Mouse (Mus musculus) cortical plate, adult 2 months (tissue): ENCODE results near the gene Ccl8. TPM values are rescaled to one million over a fixed set of nuclear protein-coding genes. Genes with fewer than 3 reads are reported as not detected.

Source experiments
- H3K27ac ChIP-seq: fragments of 200-500 bp; 2 replicates; pipeline ENCODE4 v1.5.1; 2012; ENCODE audit warnings: low read length, control low read depth, inconsistent platforms; ENCODE audit not compliant: insufficient read depth
- H3K4me1 ChIP-seq: fragments of 200-500 bp; 2 replicates; pipeline ENCODE4 v1.6.1; 2011; ENCODE audit warnings: low read length; ENCODE audit not compliant: control insufficient read depth, insufficient read depth
- H3K4me3 ChIP-seq: fragments of 200-500 bp; 2 replicates; pipeline ENCODE4 v1.5.1; 2011; ENCODE audit warnings: mild to moderate bottlenecking, low read length, control low read depth; ENCODE audit not compliant: insufficient read depth
- CTCF ChIP-seq: fragments of 200-500 bp; IDR thresholded peaks from 2 replicates; pipeline ENCODE4 v1.5.1; 2011; ENCODE audit warnings: mild to moderate bottlenecking, control low read depth, low read length; ENCODE audit not compliant: insufficient read depth; ENCODE audit errors: extremely low read depth
- POLR2A ChIP-seq: fragments of 200-500 bp; IDR thresholded peaks from 2 replicates; pipeline ENCODE4 v1.6.1; 2011; ENCODE audit warnings: mild to moderate bottlenecking, low read length, control low read depth; ENCODE audit not compliant: insufficient read depth; ENCODE audit errors: extremely low read depth
- polyA plus RNA-seq: library from polyadenylated mRNA; depleted of rRNA; stranded (reverse); fragments of >200 nt; gene quantifications from 2 replicates; pipeline ENCODE4 v1.2.3, GENCODE M21; 2012

Ccl8 gene
- polyA plus RNA-seq, 1 experiment, result not detected

GRCm38 (mm10) chr11:82099511-82100323, 15.3 kb upstream of the Ccl8 start:
- Histone ChIP-seq H3K4me1 (no peaks in the 10 kb centered on the region), H3K4me3 (no peak overlapping the region), H3K27ac (no peak overlapping the region)
- no peak for TF ChIP-seq CTCF
- no peak for TF ChIP-seq POLR2A

- no peak overlapping the region for H3K4me3 ChIP-seq
- H3K27ac ChIP-seq, result no peak overlapping the region
- H3K4me1 ChIP-seq, result no peaks in the 10 kb centered on the region
- TF ChIP-seq POLR2A, result no peak
- no peak for TF ChIP-seq CTCF
Measured at GRCm38 (mm10) chr11:82101087-82101486, 13.9 kb upstream of the Ccl8 start.

- H3K4me1 ChIP-seq, result no peaks in the 10 kb centered on the region
- H3K27ac ChIP-seq, result 0 out of 2 replicates have a peak within 1 kb of the TSS, but pooled peaks have one; percentile 59
- H3K4me3 ChIP-seq, result no peak within 1 kb of the TSS
- TF ChIP-seq POLR2A (no peak), CTCF (no peak)
Measured at GRCm38 (mm10) chr11:82101529-82101928, 13.5 kb upstream of the Ccl8 start, which contains the start of gene Ccl12. Ccl12 (plus strand) TSS chr11:82101845.

GRCm38 (mm10) chr11:82109611-82110010, 5.4 kb upstream of the Ccl8 start:
- TF ChIP-seq POLR2A (no peak), CTCF (no peak)
- Histone ChIP-seq H3K4me1 (no peaks in the 10 kb centered on the region), H3K4me3 (no peak overlapping the region), H3K27ac (no peak overlapping the region)

- no peaks in the 10 kb centered on the region for H3K4me1 ChIP-seq
- no peak overlapping the region for H3K27ac ChIP-seq
- no peak for TF ChIP-seq CTCF
- TF ChIP-seq POLR2A, result no peak
- H3K4me3 ChIP-seq, result no peak overlapping the region
Measured at GRCm38 (mm10) chr11:82110372-82111248, 4.4 kb upstream of the Ccl8 start.

GRCm38 (mm10) chr11:82116041-82116440, 1.1 kb downstream of the Ccl8 start:
- H3K4me3 ChIP-seq, result no peak overlapping the region
- H3K4me1 ChIP-seq, result no peaks in the 10 kb centered on the region
- TF ChIP-seq CTCF, result no peak
- no peak for TF ChIP-seq POLR2A
- no peak overlapping the region for H3K27ac ChIP-seq

- Histone ChIP-seq H3K27ac (no peak overlapping the region), H3K4me1 (no peaks in the 10 kb centered on the region), H3K4me3 (no peak overlapping the region)
- TF ChIP-seq CTCF (no peak), POLR2A (no peak)
Measured at GRCm38 (mm10) chr11:82132977-82133376, 18.0 kb downstream of the Ccl8 start.

- no peak for TF ChIP-seq CTCF
- no peak for TF ChIP-seq POLR2A
- Histone ChIP-seq H3K4me1 (no peaks in the 10 kb centered on the region), H3K27ac (no peak overlapping the region), H3K4me3 (no peak overlapping the region)
Measured at GRCm38 (mm10) chr11:82136196-82136595, 21.2 kb downstream of the Ccl8 start.

GRCm38 (mm10) chr11:82139492-82140094, 24.6 kb downstream of the Ccl8 start:
- Histone ChIP-seq H3K4me1 (no peaks in the 10 kb centered on the region), H3K4me3 (no peak overlapping the region), H3K27ac (no peak overlapping the region)
- TF ChIP-seq CTCF (no peak), POLR2A (no peak)
